Mouse (Mus musculus): ENCODE measurements at regions not wholly inside any gene's neighbourhood (a gene's known extent, or its start where the extent isn't known, plus 50 kb on each side); places are given as distances from the start of the nearest gene placed in this dataset.

- TF ChIP-seq CTCF (IDR thresholded peaks at IDR 0.05; ENCODE audit: low read depth) (no peak), EP300 (IDR thresholded peaks at IDR 0.05; ENCODE audit: low read depth) (no peak)
Measured at GRCm38 (mm10) chr6:143447060-143447459, 280.0 kb downstream of the Etnk1 start.

All from liver, postnatal 0 days (tissue).